Mouse (Mus musculus) ES-Bruce4 (cell line): Measurements from ENCODE around the gene Prr14. TPM values are rescaled to one million over a fixed set of nuclear protein-coding genes. Genes with fewer than 3 reads are reported as not detected.
"Not testable (repeated sequence)": the region's sequence is repeated elsewhere in the genome, so short reads cannot be mapped to it uniquely, and the experiment has no call there.

Experiments
- H3K27ac ChIP-seq: 2 replicates; pipeline ENCODE4 v1.5.1; 2012; ENCODE audit warnings: low read length, inconsistent platforms; ENCODE audit not compliant: insufficient read depth
- H3K27me3 ChIP-seq: 2 replicates; pipeline ENCODE4 v1.6.1; 2012; ENCODE audit warnings: mild to moderate bottlenecking, low read length, inconsistent platforms; ENCODE audit not compliant: control insufficient read depth, poor library complexity, insufficient read depth, severe bottlenecking
- H3K36me3 ChIP-seq: 2 replicates; pipeline ENCODE4 v1.6.1; 2012; ENCODE audit warnings: inconsistent platforms, mild to moderate bottlenecking, low read length, moderate library complexity; ENCODE audit not compliant: control insufficient read depth, poor library complexity, insufficient read depth, severe bottlenecking
- H3K4me1 ChIP-seq: one replicate; pipeline ENCODE4 v1.8.1; 2011; ENCODE audit warnings: low read length; ENCODE audit not compliant: control insufficient read depth, insufficient read depth
- H3K4me3 ChIP-seq: 2 replicates; pipeline ENCODE4 v1.5.1; 2011; ENCODE audit warnings: low read depth, mild to moderate bottlenecking, low read length
- H3K9ac ChIP-seq: 2 replicates; pipeline ENCODE4 v1.6.1; 2012; ENCODE audit warnings: low read depth, mild to moderate bottlenecking, inconsistent platforms; ENCODE audit not compliant: poor library complexity, severe bottlenecking
- H3K9me3 ChIP-seq: replicated peaks from 2 replicates; pipeline ENCODE4 v1.6.1; 2012; ENCODE audit warnings: mild to moderate bottlenecking, low read length, inconsistent platforms; ENCODE audit not compliant: control insufficient read depth, poor library complexity, insufficient read depth, severe bottlenecking
- CTCF ChIP-seq: IDR thresholded peaks from one replicate; pipeline ENCODE4 v1.8.1; 2011; ENCODE audit warnings: low read depth, low read length
- EP300 ChIP-seq: IDR thresholded peaks from 2 replicates; pipeline ENCODE4 v1.6.1; 2011; ENCODE audit warnings: low read depth, low read length; ENCODE audit not compliant: insufficient read depth
- POLR2A ChIP-seq: IDR thresholded peaks from one replicate; pipeline ENCODE4 v1.8.1; 2011; ENCODE audit warnings: low read length; ENCODE audit not compliant: insufficient read depth
- polyA plus RNA-seq: library from polyadenylated mRNA; stranded (reverse); fragments of >200 nt; gene quantifications from 2 replicates; pipeline ENCODE4 v1.2.4, GENCODE M21; 2011; ENCODE audit warnings: low read depth; ENCODE audit not compliant: missing spikeins, insufficient read depth, insufficient read length

Gene Prr14
- polyA plus RNA-seq, 1 experiment = 45.3 TPM

DNA sequence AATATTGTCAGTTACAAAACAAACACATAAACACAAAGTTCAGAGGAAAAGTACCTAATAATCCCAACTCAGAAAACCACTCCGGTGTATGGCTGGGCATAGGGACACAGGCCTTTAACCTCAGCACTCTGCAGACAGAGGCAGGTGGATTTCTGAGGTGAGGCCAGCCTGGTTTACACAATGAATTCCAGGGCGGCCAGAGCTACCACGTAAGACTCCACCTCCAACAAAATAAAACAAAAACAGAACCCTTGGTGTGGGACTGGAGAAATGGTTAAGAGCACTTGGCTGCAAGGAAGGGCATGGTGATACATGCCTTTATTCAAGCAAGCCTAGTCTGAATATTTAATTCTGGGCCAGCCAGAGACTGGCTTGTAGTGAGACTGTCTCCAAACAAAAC, 32.4 kb downstream of the Prr14 start:
- no peak overlapping the region for H3K4me3 ChIP-seq
- H3K36me3 ChIP-seq = peaks cover 18% of the 10 kb centered on the region
- no peak overlapping the region for H3K27ac ChIP-seq
- H3K9me3 ChIP-seq = no peaks in the 10 kb centered on the region
- no peak for TF ChIP-seq POLR2A
- no peak for TF ChIP-seq CTCF
- no peak for TF ChIP-seq EP300
- no peak overlapping the region for H3K9ac ChIP-seq
- no peaks in the 10 kb centered on the region for H3K27me3 ChIP-seq
- no peaks in the 10 kb centered on the region for H3K4me1 ChIP-seq

DNA sequence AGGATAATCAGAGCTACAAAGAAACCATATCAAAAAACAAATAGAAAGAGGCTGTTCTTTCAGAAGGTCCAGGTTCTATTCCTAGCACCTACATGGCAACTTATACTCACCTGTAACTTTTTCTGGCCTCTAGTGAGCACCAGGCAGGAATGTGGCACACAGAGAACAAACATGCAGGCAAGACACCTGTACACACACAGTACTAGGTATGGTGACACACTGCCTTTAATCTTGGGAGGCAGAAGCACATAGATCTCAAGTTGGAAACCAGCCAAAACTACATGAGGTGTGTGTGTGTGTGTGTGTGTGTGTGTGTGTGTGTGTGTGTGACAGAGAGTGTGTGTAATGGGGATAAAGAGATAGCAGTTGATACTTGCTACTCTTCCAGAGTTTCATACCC, 35.2 kb downstream of the Prr14 start:
- TF ChIP-seq POLR2A (no peak), CTCF (no peak), EP300 (no peak)
- H3K9ac ChIP-seq = no peak overlapping the region

DNA sequence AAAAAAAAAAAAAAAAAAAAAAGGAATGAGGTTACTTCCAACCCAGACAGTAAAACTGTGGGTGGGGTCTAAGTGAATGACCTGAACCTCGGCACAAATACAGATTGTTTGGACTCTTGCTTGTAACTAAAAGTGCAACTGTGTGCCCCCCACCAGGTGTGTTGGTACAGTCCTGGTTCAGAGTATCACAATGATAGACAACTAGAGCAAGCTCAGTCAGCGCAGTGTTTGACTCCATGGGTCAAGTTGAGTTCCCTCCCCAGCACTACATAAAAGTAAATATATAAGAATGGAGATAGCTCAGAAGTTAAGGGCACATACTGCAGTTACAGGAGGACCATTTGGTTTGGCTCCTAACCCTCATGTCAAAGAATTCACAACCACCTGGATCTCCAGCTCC, 38.0 kb downstream of the Prr14 start:
- Histone ChIP-seq H3K9ac (no peak overlapping the region), H3K4me1 (no peaks in the 10 kb centered on the region), H3K4me3 (no peak overlapping the region), H3K9me3 (no peaks in the 10 kb centered on the region), H3K27ac (no peak overlapping the region), H3K27me3 (no peaks in the 10 kb centered on the region), H3K36me3 (no peaks in the 10 kb centered on the region)
- TF ChIP-seq CTCF (no peak), POLR2A (no peak)

More for the DNA sequence above, 35.2 kb downstream of the Prr14 start:
- Histone ChIP-seq H3K4me1 (no peaks in the 10 kb centered on the region), H3K4me3 (no peak overlapping the region), H3K27ac (no peak overlapping the region), H3K9me3 (no peaks in the 10 kb centered on the region), H3K36me3 (peaks cover 13% of the 10 kb centered on the region), H3K27me3 (no peaks in the 10 kb centered on the region)

DNA sequence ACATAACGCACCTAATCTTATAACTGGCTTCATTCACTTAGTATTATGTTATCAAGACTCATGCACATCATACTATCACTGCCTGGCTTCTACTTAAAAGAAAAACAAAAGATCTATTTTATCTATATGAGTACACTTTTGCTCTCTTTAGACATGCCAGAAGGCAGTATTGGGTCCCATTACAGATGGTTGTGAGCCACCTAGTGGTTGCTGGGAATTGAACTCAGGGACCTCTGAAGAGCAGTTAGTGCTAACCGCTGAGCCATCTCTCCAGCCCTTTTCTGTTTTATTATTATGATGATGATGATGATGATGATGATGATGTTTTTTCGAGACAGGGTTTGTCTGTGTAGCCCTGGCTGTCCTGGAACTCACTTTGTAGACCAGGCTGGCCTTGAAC, 39.0 kb downstream of the Prr14 start:
- Histone ChIP-seq H3K9me3 (no peaks in the 10 kb centered on the region), H3K4me3 (no peak overlapping the region), H3K9ac (no peak overlapping the region), H3K4me1 (no peaks in the 10 kb centered on the region), H3K36me3 (no peaks in the 10 kb centered on the region), H3K27me3 (no peaks in the 10 kb centered on the region), H3K27ac (no peak overlapping the region)
- TF ChIP-seq CTCF (peak; percentile 34), EP300 (no peak), POLR2A (no peak)

DNA sequence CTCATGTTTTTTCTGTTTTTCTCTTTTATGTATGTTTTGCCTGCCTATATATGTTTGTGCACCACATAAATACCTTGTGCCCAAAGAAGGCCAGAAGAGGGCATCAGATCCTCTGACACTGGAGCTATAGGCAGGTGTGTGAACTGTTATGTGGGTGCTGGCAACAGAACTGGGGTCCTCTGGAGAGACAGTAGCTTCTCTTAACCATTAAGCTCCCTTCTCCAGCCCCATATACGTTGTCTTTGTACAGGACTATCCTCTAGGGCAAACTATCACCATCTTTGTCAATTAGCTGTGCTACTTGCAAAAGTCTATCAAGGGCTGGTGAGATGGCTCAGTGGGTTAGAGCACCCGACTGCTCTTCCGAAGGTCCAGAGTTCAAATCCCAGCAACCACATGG, 48.9 kb downstream of the Prr14 start:
- Histone ChIP-seq H3K27ac (no peak overlapping the region), H3K36me3 (no peaks in the 10 kb centered on the region), H3K9me3 (no peaks in the 10 kb centered on the region), H3K27me3 (no peaks in the 10 kb centered on the region), H3K9ac (no peak overlapping the region), H3K4me3 (no peak overlapping the region), H3K4me1 (no peaks in the 10 kb centered on the region)
- TF ChIP-seq POLR2A = no peak
- no peak for TF ChIP-seq EP300
- no peak for TF ChIP-seq CTCF

DNA sequence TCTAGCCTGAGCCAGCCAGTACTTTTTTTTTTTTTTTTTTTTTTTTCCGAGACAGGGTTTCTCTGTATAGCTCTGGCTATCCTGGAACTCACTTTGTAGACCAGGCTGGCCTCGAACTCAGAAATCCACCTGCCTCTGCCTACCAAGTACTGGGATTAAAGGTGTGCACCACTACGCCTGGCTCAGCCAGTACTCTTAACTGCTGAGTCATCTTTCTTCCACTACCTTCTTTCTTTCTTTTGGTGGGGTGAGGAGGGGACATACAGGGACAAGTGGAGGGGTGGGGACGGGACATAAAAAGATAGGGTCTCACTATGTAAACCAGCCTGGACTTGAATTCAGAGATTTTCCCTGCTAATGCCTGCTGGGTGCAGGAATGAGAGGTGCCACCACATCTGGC, 50.4 kb downstream of the Prr14 start:
- H3K36me3 ChIP-seq, H3K9me3 ChIP-seq, H3K27ac ChIP-seq, H3K4me3 ChIP-seq, H3K27me3 ChIP-seq, H3K9ac ChIP-seq, H3K4me1 ChIP-seq: not testable (repeated sequence)
